Mouse (Mus musculus) heart, adult 2 months (tissue): ENCODE results near the gene Clptm1l. TPM values are rescaled to one million over a fixed set of nuclear protein-coding genes. Genes with fewer than 3 reads are reported as not detected.

Experiments
- DNase-seq, 2 experiments: peaks; one replicate each; pipeline ENCODE4 v3.0.0; 2021
- H3K27ac ChIP-seq: fragments of 200-600 bp; 2 replicates; pipeline ENCODE4 v1.8.1; 2022
- H3K27me3 ChIP-seq: fragments of 200-500 bp; 2 replicates; pipeline ENCODE4 v1.6.1; 2012; ENCODE audit warnings: mild to moderate bottlenecking, low read length, inconsistent platforms, mixed read lengths; ENCODE audit not compliant: control insufficient read depth, insufficient read depth
- H3K36me3 ChIP-seq: fragments of 200-500 bp; 2 replicates; pipeline ENCODE4 v1.6.1; 2012; ENCODE audit warnings: low read length, inconsistent platforms; ENCODE audit not compliant: control insufficient read depth, insufficient read depth
- H3K4me1 ChIP-seq: fragments of 200-500 bp; 2 replicates; pipeline ENCODE4 v1.6.1; 2011; ENCODE audit warnings: low read length; ENCODE audit not compliant: control insufficient read depth, insufficient read depth
- H3K4me3 ChIP-seq: fragments of 200-600 bp; 2 replicates; pipeline ENCODE4 v1.8.1; 2022
- H3K79me2 ChIP-seq: fragments of 200-500 bp; replicated peaks from 2 replicates; pipeline ENCODE4 v1.6.1; 2012; ENCODE audit warnings: mild to moderate bottlenecking, inconsistent platforms, low read length, moderate library complexity, mixed read lengths; ENCODE audit not compliant: control insufficient read depth, insufficient read depth
- H3K9ac ChIP-seq: fragments of 200-500 bp; 2 replicates; pipeline ENCODE4 v1.6.1; 2012; ENCODE audit warnings: low read depth, mild to moderate bottlenecking, control low read depth, inconsistent platforms, low read length, mixed read lengths
- CTCF ChIP-seq: fragments of 200-600 bp; IDR thresholded peaks from 2 replicates; pipeline ENCODE4 v1.8.1; 2022; ENCODE audit warnings: antibody characterized with exemption, mild to moderate bottlenecking, moderate library complexity
- EP300 ChIP-seq: fragments of 200-500 bp; IDR thresholded peaks from 2 replicates; pipeline ENCODE4 v1.6.1; 2011; ENCODE audit warnings: low read depth, low read length, control low read depth; ENCODE audit not compliant: insufficient read depth
- POLR2A ChIP-seq: fragments of 200-500 bp; IDR thresholded peaks from 2 replicates; pipeline ENCODE4 v1.6.1; 2011; ENCODE audit warnings: mild to moderate bottlenecking, low read depth, low read length, control low read depth; ENCODE audit not compliant: insufficient read depth
- WGBS: fragments of 180-500 bp; shearing (Covaris S2); methylation state at CpG from one replicate; pipeline ENCODE4 v1.1.7; 2018; 5-methylcytosine and 5-hydroxymethylcytosine counted together
- intact Hi-C: fragments of 180-260 bp; cut with DNase I; formaldehyde crosslinking; loops from one replicate; pipeline ENCODE4 v1.15.1; 2025
- polyA plus RNA-seq: library from polyadenylated mRNA; depleted of rRNA; stranded (reverse); fragments of >200 nt; gene quantifications from 2 replicates; pipeline ENCODE4 v1.2.3, GENCODE M21; 2012
- total RNA-seq, 2 experiments: library from RNA; stranded (reverse); gene quantifications; 2 replicates each; pipeline ENCODE4 v1.2.3; 2021

The Clptm1l gene
- total and polyA plus RNA-seq, 3 experiments, result 57.4 to 81.9 (median 68.5) TPM

- no peaks in the 10 kb centered on the region for H3K36me3 ChIP-seq
- WGBS, result 61% methylated on average over 4 of the region's 4 CpGs
- no peak overlapping the region for H3K4me3 ChIP-seq
- TF ChIP-seq CTCF, result no peak
- TF ChIP-seq EP300, result no peak
- TF ChIP-seq POLR2A, result no peak
- H3K9ac ChIP-seq, result no peak overlapping the region
- no peak overlapping the region for H3K27ac ChIP-seq
- DNase-seq, result no peak
- no peaks in the 10 kb centered on the region for H3K79me2 ChIP-seq
- H3K4me1 ChIP-seq, result no peaks in the 10 kb centered on the region
- H3K27me3 ChIP-seq, result no peaks in the 10 kb centered on the region; the same call in 1 of the 2 replicates
- intact Hi-C loops, result no loop called here
Measured at GRCm38 (mm10) chr13:73596276-73596675, 7.5 kb upstream of the Clptm1l start.

DNA sequence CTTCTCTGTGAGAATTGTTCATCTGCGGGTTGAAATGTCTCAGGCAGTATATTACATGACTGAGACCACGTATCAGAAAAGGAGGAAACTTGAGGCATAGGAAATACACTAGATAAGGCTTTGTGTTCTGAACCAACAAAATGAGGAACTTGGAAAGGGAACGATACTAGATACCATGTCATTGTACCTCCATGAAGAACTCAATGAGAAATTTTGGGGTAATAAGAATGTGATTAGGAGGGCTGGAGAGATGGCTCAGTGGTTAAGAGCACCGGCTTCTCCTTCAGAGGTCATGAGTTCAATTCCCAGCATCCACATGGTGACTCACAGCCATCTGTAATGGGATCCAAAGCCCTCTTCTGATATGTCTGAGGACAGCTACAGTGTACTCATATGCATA is 3.6 kb upstream of the Clptm1l start:
- Histone ChIP-seq H3K4me3 (no peak overlapping the region), H3K27ac (no peak overlapping the region), H3K36me3 (no peaks in the 10 kb centered on the region; the same call in 1 of the 2 replicates), H3K9ac (no peak overlapping the region), H3K27me3 (no peaks in the 10 kb centered on the region), H3K79me2 (no peaks in the 10 kb centered on the region), H3K4me1 (peaks cover 7% of the 10 kb centered on the region)
- 34% methylated on average over 4 of the region's 4 CpGs for WGBS
- TF ChIP-seq EP300 (no peak), CTCF (no peak), POLR2A (no peak)
- DNase-seq, result no peak
- intact Hi-C loops, result loop anchor here (5.0 kb wide), 1 partner anchor 462 kb away; the partner anchor contains the start of gene Cep72

GRCm38 (mm10) chr13:73603046-73603445 is 760 bp upstream of the Clptm1l start:
- no peak overlapping the region for H3K9ac ChIP-seq
- DNase-seq, result no peak
- intact Hi-C loops, result loop anchor here (1.0 to 5.0 kb wide), 2 partner anchors 275 to 459 kb away; partner anchors contain the start of genes Cep72, Mrpl36 and Ndufs6
- no peaks in the 10 kb centered on the region for H3K27me3 ChIP-seq
- no peaks in the 10 kb centered on the region; the same call in 1 of the 2 replicates for H3K79me2 ChIP-seq
- H3K27ac ChIP-seq, result peak overlapping the region; percentile 83; the same call in 1 of the 2 replicates
- H3K4me1 ChIP-seq, result peaks cover 7% of the 10 kb centered on the region
- peak overlapping the region; percentile 72 for H3K4me3 ChIP-seq
- 49% methylated on average over 4 of the region's 4 CpGs for WGBS
- no peak for TF ChIP-seq EP300
- TF ChIP-seq CTCF, result no peak
- TF ChIP-seq POLR2A, result no peak
- no peaks in the 10 kb centered on the region; the same call in 1 of the 2 replicates for H3K36me3 ChIP-seq

- WGBS, result 2% methylated on average over 39 of the region's 39 CpGs
- intact Hi-C loops, result loop anchor here (5.0 kb wide), 1 partner anchor 458 kb away; the partner anchor contains the start of gene Cep72
Measured at GRCm38 (mm10) chr13:73604156-73604957, 551 bp downstream of the Clptm1l start.

DNA sequence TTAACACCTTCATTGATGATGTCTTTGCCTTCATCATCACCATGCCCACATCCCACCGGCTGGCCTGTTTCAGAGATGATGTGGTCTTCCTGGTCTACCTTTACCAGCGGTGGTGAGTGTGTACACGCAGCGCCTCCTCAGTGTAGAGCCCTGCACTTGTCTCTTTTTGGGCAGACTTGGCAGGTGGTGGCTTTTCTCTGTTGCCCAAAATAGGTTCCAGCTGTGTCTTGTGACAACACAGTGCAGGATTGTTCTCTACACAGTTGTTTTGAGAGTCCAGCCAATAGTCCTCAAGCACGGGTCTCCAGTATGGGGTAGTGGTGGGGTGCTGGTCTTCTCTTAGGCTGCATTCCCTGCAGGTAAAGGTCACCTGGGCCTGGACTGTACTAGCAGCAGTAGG is 14.6 kb downstream of the Clptm1l start:
- H3K79me2 ChIP-seq, result no peaks in the 10 kb centered on the region
- intact Hi-C loops, result loop anchor here (5.0 kb wide), 1 partner anchor 106 kb away; no protein-coding TSS in a partner anchor
- H3K36me3 ChIP-seq, result peaks cover 6% of the 10 kb centered on the region
- H3K4me1 ChIP-seq, result no peaks in the 10 kb centered on the region
- peak in 1 of 2 experiments; percentile 39 for DNase-seq
- no peak overlapping the region for H3K4me3 ChIP-seq
- 70% methylated on average over 5 of the region's 5 CpGs for WGBS
- TF ChIP-seq POLR2A, result no peak
- TF ChIP-seq CTCF, result no peak
- no peak for TF ChIP-seq EP300
- no peak overlapping the region for H3K9ac ChIP-seq
- no peaks in the 10 kb centered on the region for H3K27me3 ChIP-seq
- H3K27ac ChIP-seq, result peak overlapping the region; percentile 67

More at GRCm38 (mm10) chr13:73604156-73604957, 551 bp downstream of the Clptm1l start:
- Histone ChIP-seq H3K4me1 (peaks cover 7% of the 10 kb centered on the region), H3K27ac (peak overlapping the region; percentile 83), H3K9ac (peak overlapping the region; percentile 78), H3K36me3 (no peaks in the 10 kb centered on the region; the same call in 1 of the 2 replicates), H3K79me2 (no peaks in the 10 kb centered on the region; the same call in 1 of the 2 replicates), H3K27me3 (no peaks in the 10 kb centered on the region), H3K4me3 (peak overlapping the region; percentile 72)
- no peak for DNase-seq
- TF ChIP-seq POLR2A, result no peak
- TF ChIP-seq CTCF, result no peak
- TF ChIP-seq EP300, result no peak

GRCm38 (mm10) chr13:73620637-73621036 is 16.8 kb downstream of the Clptm1l start:
- Histone ChIP-seq H3K9ac (no peak overlapping the region), H3K79me2 (no peaks in the 10 kb centered on the region), H3K36me3 (peaks cover 6% of the 10 kb centered on the region), H3K4me1 (no peaks in the 10 kb centered on the region), H3K27me3 (no peaks in the 10 kb centered on the region), H3K4me3 (no peak overlapping the region), H3K27ac (no peak overlapping the region)
- no peak for DNase-seq
- WGBS, result 63% methylated on average over 6 of the region's 6 CpGs
- intact Hi-C loops, result no loop called here
- TF ChIP-seq EP300 (no peak), CTCF (peak; percentile 48), POLR2A (no peak)
